Mouse (Mus musculus) thymus, postnatal 36 days (tissue): ENCODE measurements at regions not wholly inside any gene's neighbourhood (a gene's known extent, or its start where the extent isn't known, plus 50 kb on each side); places are given as distances from the start of the nearest gene placed in this dataset.
A peak's percentile ranks its signal among the peaks of the same experiment; 100 is the strongest.
"Not testable (repeated sequence)": the region's sequence is repeated elsewhere in the genome, so short reads cannot be mapped to it uniquely, and the experiment has no call there.

Source experiments
- DNase-seq, 2 experiments: peaks; one replicate each; pipeline ENCODE4 v3.0.0; 2022; ENCODE audit warnings: mixed read lengths in 2 of 2

DNA sequence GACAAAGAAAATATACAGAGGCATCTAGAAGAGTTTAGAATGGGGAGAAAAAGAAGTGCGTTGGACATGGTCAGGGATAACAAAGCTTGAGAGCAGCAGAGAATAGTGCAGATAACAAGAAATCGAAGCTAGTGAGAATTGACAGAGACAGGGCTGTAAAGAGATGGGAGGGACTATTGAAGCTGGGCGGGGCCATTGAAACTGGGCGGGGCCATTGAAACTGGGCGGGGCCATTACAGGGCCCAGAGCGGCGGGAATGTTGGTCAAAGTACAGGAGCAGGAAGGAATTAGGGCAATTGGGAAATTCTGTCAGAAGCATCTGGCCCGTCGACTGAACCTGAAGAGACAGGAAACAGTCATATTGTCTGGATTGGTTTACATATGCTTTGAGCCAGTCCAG, 243.3 kb upstream of the Srek1ip1 start:
- DNase-seq: no peak

DNA sequence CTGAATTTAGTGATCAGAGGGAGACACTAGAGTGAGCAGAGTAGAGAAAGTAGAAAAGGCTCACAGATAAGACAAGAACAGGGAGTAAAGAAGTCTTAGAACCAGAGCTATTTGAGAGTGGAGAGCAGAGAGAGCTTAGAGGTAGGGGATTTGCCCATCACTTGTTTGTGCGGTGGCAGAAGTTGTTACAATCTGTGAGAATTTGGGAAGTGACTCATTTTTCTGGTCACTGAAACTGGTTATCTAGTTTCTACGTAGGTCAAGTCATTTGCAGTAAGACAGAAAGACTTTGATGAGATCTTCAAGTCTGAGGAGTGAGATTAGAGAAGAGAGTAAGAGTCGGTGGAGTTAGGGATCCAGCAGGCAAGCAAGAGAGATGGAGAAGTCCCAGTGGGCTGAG, 239.0 kb upstream of the Srek1ip1 start:
- no peak for DNase-seq

DNA sequence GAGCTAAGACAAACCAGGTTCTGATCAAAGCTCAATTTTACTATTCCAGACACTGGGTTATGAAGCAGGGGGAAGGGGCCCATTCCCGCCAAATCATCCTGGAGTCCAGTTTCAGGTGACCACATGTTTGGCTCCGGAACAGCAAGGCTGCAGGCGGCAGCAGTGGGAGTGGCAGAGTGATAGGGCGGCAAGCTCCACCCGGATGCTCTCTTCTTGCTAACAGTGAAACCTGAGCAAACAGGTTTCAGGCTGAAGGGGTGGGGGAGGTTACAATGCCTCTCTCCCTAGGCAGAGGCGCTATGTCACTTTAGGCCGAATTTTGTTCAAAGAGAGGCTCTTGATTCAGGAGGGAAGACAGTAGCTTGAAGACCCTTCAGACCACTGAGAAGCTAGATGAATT, 235.7 kb upstream of the Srek1ip1 start:
- not testable (repeated sequence) for DNase-seq

DNA sequence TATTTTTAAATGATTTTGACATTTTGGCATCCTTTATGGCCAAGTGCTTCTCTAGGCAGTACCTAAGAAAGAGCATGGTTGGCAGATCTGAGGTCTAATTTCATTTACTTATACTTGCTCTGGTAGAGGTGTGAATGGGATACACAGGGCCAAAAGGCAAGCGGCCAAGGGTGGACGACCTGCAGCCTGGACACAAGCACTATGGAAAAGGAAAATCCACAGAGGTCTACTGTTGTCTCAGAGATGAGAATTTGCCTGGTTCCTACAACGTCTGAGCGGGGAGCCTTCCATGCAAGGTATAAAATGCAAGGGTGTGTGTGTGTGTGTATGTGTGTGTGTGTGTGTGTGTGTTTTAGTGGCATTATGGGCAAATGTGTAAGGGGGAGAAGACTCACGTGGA, 232.4 kb upstream of the Srek1ip1 start:
- DNase-seq: no peak

DNA sequence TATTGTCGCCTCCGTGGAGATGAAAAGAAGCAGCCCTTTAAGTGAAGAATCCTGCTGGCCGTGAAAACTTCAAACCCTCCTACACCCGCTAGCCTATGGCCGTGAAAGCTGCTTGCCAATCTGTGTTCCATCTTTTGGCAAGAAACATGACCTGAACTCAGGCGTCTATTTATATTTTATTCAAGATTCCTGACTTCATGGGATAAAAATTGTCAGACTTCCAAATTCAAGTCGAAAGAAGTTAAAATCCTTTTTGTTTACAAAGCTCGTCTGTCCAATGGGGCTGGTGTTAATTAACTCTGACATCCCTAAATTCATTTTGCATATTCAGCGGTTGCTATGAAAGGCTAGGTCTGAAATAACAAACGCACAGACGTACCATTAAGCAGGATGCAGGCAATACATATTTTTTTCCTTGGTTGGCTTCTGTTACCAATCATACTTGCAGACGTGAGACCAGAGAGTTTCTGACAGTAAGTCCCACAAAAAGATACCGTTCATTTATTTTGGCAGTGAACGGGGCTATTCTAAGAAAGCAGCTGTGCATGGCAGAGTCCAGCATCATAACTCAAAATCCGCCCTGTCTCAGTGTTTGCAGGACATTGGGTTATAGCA, 231.7 kb upstream of the Srek1ip1 start:
- no peak for DNase-seq

DNA sequence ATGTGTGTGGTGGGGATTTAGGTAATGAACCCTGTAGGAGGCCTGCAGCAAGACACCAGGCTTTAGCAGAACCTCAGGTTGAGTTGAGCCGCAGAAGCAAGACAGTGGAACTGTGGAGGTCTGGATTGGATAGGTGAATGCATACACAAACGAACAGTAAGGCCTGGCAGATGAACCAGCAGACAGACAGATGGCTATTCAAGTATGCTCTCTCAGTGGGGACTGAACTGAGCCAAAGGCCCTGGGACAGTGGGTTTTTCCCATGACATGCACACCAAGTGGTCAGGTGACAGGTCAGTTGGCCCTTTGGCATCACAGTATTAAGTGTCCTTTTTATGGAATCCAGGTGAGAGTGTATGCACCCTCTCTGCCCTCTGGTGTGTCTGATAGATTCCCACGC, 229.7 kb upstream of the Srek1ip1 start:
- DNase-seq: no peak

DNA sequence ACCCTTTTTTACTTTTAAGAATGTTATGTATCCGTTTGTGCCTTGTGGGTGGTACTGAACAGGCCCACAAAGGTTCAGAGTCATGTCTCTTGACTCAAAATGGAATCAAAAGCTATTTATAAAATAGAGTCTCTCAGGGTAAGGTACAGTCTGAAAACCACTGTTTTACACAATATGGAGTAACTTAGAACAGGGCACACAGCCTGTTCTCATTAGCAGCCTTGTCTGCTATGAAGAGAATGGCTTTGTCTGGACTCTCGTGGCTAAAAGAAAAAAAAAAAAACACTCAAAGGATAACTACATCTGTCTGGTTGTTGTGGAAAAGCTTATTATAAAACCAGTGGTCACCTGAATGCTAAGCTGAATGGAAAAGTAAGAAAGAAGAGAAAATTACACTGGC, 229.3 kb upstream of the Srek1ip1 start:
- DNase-seq: no peak

DNA sequence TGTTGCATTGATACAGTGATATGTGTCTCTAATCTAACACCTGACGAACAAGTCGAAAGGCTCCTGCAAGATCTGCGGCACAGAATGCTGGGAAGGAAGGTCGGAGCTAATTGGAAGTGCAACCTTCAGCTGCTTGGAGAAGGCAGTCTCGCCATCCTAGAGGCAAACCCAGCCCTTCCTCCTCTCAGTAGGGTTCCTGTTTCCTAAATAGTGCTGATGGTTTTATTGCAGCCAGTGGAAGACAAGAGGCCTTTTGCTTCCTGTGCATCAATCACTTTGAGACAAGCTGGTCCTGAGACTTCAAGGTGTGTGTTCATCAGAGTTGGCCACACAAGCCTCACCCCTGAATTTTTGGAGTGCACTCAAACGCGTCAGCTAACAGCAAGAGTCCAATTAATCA, 228.4 kb upstream of the Srek1ip1 start:
- no peak for DNase-seq

DNA sequence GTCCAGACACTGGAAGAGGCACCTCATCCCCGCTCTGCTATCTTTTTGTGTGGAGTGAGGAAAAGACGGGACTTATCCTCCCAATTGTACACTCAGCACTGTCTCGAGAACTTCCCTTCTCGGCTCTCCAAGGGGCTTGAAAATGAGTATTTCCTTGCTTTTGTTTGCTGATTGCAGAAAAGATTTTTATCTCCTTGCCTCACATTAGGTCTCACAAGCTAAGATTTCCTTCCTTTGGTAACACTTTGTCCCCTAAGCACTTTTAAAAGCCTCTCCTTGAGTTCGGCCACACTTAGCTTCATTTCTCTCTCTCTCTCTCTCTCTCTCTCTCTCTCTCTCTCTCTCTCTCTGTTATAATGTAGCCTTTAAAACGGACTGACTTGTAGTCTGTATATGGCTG, 222.5 kb upstream of the Srek1ip1 start:
- no peak for DNase-seq

DNA sequence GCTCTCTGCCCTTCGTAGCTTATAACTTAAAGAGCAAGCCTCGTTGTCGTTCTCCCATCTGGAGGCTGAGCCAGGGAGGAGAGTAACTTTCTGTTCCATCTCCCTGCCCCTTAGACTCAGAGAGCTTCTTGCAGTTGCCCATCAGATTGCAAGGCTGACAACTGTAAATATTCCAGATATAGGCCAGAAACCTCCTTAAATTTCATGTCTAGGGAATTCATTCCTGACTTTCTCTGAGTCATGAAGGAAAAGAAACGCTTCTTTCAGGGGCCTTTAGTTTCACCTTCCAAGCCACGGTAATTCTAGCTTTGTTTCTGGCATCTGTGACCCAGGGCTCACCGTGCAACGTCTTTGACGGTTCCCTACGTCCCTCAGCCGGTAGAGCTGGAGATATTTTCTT, 220.0 kb upstream of the Srek1ip1 start:
- DNase-seq: no peak

DNA sequence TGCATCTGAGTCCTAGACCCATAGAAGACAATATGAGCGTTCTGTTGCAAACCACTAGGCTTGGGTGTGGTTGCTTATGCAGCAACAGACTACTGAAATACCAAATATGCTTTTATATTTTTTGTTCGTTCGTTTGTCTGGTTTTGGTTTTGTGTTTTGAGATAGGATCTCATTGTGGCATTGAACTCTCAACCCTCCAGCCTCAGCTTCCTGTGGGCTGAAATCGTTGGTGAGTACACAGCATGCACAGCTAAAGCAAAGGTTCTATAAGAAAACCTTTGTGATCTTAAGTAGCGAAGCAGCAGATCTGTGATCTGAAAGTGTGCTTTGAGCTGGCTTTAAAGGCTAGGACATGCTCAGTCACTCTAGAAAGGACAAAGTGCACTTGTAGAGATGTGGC, 217.9 kb upstream of the Srek1ip1 start:
- DNase-seq: peak; percentile 15 to 26

DNA sequence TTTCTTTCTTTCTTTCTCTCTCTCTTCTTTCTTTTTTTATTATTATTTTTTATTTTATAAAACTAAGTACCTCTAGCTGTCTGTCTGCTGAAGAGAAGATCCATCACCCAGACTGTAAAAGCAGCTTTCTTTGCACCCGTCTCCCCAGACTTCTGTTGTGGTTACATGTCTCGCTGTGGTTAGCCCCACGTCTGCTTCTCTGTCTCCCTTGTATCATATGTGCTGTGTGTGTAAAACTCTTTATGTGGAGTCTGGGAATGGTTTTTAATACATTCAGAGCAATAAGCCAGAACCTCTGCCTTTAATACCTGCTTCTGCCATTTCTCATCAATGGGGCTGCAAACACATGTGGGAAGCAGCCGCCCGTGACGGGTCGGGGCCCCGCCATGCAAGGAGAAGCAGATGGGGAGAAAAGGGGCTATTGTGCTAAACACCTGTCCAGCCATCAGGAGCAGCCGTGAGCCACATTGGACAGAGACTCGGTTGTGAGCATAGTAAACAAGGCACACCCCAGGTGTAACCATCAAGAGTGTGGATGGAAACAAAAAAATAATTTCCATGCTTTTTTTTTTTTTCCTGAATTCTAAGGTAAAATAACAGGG, 216.0 kb upstream of the Srek1ip1 start:
- peak; percentile 30 to 33 for DNase-seq

DNA sequence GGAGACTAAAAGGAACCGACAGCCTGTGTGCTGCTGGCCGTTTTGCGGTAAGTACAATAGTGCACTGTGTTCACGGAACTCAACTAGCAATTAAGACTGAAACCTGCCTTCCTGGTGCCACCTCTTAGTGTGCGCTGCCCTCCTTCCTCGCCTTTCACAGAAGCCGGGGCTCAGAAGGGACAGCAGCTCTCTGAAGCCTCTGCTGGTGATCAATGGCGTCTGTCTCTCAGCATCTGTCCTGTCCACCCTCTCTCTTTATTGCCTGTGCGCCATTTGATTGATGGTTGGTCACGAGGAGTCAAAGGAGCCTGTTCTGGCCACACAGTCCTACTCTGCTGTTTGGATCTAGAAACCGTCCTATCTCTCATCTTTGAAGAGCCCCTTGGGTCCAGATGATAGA, 214.4 kb upstream of the Srek1ip1 start:
- DNase-seq: no peak

DNA sequence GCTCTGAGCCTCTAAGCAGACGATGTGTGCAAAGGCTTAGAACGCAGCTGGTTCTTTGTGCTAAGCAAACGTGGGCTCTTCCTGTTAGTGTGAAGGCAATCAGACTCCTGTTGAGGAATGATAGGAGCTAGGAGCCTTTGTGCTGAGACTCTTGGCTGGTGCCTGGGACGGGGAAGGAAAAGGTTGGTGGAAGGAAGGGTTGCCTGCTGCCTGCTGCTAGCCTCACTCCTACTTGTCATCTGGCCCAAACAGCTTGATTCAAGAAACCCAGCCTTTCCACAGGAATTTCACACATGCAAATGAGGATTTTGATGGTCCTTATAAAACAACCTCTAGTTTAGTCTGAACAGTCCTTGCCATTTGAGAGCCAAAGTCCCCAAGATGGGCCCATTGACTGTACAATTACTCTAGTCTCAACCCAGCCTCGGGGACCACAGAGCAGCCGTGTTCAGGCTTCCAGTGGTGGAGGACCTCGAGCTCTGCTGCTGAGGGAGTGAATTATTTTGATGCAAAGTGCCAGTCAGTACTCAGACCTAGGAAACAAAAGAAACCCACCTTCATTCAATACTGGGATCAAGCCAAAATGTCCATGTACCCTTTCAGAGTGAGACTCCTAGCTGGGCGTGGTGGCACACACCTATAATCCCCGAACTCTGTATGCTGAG, 211.5 kb upstream of the Srek1ip1 start:
- DNase-seq: no peak
